Mouse (Mus musculus): Measurements from ENCODE around the gene Aadat.
"Not testable (repeated sequence)": the region's sequence is repeated elsewhere in the genome, so short reads cannot be mapped to it uniquely, and the experiment has no call there.

Gene Aadat

DNA sequence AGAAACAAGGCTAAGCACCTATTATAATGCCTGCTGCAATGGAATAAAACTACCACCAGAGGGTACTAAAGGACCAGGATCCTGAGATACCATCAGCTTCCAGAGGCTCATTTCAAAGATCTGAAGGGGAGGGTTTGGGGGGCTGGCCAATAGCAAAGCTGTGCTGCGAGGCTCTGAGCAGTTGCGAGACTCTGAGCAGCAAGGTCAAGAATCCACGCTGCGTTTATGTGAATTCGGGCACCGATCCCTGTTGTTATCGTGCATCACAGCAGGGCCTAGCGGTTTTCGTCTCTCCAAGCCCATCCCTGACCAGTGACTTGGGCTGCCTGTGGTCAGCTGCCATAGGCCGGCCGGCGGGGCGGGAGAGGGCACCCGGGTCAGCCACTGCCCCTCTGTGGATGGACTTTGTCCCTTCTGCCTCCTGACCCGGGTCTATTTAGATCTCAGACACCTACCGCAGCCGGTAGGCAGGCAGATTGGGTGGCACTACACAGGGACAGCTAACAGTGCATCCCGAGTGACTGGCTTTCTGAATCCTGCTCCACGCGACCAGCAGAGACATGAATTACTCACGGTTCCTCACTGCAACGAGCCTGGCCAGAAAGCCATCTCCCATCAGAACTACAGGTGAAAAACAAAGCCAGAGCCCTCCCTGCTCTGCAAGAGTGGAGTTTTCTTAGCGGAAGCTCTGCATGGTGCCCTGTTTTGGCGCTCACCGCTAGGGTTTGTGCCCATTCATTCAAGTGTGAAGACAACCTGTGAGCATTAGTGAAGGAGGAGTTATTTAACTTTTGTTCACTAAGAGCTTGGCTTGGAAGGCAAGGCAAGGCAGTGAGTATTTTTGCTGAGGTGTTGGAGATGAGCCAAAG is at the start of gene Aadat:
Gene Aadat (plus strand): TSS at position 280 of the 869 bp plus-strand sequence.
- no peak for DNase-seq (ENCODE audit: low spot score in 2 of 2)

DNA sequence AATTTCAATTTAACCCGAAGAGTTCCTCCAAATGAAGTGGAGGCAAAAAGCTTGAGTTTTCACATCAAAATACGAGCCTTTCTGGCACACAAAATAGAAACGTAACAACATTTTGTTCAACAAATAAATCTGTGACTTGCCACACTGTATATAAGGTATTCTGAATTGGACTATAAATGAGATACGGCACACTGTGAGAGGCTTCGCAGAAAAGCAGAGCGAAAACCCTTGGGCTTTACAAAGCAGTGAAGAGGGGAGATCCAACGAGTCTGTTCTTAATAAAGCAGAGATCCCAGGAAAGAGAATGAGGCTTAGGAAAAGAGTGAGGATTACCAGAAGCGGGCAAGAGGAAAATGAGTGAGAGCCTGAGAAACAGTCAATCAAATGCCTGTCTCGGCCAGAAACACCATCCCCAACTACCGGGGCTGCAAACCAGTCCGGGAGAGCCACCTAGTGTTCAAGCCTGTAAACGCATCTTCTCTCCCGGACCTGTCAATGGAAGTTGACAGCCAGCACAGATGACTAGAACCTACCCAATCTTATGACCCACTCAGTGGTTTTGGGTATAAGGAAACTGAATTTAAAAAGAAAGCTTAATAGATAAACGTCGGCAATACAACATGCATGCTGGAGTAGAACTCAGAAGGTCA is 38.9 kb upstream of the Aadat start:
- no peak for DNase-seq (ENCODE audit: low spot score in 2 of 2)

DNA sequence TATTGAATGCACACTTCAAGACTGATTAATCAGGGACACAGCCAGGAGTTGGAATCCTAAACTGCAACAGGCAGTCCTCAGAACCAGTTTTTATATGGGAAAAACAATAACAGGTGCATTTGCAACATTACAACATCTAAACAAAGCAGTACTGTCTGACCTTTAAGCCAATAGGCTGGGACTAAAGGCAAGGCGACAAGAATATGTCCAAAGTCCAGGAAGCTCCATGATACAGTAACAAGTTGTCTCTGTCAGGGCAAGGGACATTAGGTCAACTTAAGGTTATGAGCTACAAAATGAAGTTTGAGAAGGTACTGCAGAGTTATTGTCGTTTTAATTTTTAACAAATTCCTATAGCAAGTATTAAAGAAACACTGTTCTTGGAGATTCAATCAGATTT is 15.6 kb upstream of the Aadat start:
- no peak for DNase-seq (ENCODE audit: low spot score in 2 of 2)

- no peak for DNase-seq (ENCODE audit: low spot score in 2 of 2)
These were observed 13.9 kb upstream of the Aadat start for GRCm38 (mm10) chr8:60491871-60492270.

GRCm38 (mm10) chr8:60492471-60492870 is 13.3 kb upstream of the Aadat start:
- no peak for DNase-seq (ENCODE audit: low spot score in 2 of 2)

DNA sequence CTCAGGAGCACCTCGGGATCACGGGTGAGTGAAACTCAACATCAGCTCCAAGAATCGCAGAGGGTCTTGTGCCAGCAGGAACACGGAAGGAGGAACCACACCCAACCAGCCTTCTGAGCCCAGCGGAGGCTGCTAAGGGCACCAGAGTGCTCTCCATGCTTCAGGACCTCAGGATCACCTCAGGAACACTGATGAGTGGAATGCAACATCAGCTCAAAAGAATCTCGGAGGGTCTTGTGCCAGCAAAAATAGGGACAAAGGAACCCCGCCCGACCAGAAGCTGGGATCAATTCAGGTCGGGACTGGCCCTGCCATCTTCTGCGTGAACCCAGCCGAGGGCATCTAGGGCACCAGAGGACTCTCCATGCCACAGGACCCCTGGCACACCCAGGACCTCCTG is 11.1 kb upstream of the Aadat start:
- DNase-seq (ENCODE audit: low spot score in 2 of 2) = no peak

DNA sequence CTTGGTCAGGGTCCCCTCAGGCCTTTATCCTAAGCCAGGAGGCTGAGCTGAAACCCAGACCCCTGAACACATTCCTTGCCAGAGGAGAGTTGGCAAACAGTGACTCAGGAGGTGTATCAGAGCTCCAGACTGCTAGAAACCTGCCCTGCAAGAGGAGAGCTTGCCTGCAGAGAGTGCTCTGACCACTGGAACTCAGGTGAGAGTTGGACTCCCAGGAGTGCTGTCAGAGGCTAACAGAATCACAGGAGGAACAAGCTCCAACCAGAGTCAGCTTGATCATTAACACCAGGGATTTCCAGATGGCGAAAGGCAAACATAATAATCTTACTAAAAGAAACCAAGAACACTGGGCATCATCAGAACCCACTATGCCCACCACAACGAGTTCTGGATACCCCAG is 10.7 kb upstream of the Aadat start:
- not testable (repeated sequence) for DNase-seq (ENCODE audit: low spot score in 2 of 2)

- DNase-seq (ENCODE audit: low spot score in 2 of 2) = no peak
These were observed 2.6 kb upstream of the Aadat start, which contains the start of gene Gm10283 for GRCm38 (mm10) chr8:60503098-60503497. TSS of gene Gm10283 (minus strand) at chr8:60503198.

DNA sequence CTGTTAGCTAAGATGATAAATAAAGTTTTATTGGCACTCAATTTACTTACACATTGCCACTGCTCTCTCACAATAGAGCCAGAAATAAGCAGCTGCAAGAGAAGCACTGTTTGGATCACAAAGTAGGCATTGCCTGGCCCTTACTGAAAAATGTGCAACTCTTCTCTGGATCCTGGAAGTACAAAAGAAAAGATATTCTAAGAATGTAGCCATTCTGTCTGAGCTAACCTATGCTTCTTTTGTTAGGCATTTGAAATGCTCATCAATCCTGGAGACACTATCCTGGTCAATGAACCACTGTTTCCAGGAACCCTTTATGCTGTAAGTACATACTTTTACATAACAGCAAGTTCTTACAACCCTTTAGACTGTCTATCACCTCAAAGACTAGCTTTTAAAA is 12.6 kb downstream of the Aadat start:
- DNase-seq (ENCODE audit: low spot score in 2 of 2) = no peak

GRCm38 (mm10) chr8:60534945-60535344 is 29.2 kb downstream of the Aadat start:
- DNase-seq (ENCODE audit: low spot score in 2 of 2) = no peak

DNA sequence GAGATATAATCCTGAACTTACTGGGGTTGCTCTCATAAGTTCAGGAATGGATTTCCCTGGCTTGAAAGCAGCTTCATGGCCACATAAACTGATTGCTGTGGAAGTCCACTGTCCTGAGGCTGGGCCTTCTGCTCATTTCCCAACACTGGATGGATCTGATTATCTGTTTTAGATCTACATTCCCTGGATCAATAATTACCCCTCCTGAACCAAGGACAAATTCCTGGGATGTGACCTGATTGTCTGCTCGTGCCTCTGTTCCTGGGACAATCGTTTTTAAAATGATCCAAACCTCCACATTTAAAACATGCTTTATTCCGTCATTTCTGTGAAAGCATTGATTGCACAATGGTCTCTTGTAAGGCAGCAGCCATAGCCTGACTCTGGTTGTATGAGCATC is 61.1 kb downstream of the Aadat start:
- DNase-seq (ENCODE audit: low spot score in 2 of 2) = no peak

DNA sequence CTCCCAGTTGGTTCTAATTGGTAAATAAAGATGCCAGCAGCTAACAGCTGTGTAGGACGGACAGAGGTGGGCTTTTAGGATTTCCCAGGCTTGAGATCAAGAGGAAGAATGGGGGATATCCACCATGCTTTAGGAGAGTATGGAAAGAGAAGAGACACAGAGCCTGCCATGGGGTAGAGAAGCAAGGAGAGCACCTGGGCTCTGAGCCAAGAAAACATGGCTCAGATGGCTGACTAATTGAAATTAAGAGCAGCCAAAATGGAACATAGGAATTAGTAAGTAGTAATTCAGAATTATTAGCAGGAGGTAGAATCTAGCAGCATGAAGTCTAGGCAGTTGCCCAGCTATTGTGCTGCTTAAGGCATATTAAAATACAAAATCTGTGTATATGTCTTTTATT is 71.5 kb downstream of the Aadat start:
- no peak for DNase-seq (ENCODE audit: low spot score in 2 of 2)

DNA sequence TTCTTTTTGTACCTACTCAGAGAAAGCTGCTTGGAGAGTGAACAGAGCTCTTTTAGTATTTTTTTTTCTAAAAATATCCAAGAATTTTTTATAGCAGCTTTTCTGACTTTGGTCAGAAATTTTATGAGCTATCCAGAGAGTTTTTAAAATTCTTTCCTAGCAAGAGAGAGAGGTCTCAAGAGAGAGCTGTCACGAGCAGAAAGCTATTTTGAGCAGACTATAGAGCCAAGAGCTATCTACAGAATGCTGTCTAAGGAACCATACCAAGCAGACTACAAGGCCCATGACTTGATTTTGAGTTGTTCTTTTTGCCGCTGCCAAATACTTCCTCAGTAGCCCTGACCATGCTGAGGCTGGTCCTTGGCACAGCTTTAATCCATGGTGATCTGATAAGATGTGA is 77.6 kb downstream of the Aadat start:
- DNase-seq (ENCODE audit: low spot score in 2 of 2) = no peak

DNA sequence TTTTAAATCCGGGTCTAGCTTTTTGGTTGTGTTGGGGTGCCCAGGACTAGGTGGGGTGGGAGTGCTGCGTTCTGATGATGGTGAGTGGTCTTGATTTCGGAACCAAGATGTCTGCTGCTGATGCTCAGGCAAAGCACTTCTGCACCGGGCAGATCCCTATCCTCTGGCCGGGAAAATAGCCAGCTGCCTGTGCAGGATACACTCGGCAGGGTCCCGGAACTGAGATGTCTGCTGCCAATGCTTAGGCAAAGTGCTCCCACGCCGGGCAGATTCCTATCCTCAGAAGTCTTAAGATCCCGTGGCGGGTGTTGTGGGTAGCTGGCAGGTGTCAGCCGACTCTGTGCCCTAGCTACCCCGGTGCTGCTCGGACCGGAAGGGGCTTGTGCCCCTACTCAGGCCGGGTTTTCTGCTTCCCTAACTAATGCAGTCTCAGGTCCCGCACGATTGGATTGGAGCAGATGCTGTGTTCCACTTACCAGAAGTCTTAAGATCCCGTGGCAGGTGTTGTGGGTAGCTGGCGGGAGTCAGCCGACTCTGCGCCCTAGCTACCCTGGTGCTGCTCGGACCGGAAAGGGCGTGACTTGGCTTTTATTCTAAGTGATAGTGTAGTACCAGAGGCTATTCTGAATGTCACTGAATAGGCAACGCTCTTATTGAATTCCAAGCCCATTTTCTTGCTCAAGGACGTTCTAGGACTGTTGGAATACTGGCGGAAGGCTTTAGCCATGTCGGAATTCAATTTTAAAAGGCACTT is 85.8 kb downstream of the Aadat start:
- DNase-seq (ENCODE audit: low spot score in 2 of 2) = not testable (repeated sequence)

DNA sequence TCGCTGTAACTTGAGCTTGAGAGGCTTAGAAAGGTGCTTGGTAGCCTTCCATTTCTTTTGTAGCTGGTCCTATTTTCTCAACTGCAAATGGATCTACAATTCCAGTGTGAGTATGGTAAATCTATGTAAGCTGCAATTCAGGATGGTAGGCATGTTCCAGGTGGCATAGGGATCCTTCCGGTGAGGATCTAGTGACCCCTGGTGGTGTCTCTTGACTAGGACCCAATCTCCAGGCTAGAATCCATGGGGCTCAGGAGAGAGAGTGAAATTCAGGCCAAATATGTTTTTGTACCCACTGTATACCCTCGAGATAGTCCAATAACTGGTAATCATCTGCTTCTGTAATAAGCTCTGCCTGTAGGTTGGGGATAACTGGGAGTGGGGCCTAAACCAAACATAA is 89.0 kb downstream of the Aadat start:
- no peak for DNase-seq (ENCODE audit: low spot score in 2 of 2)
